Mouse (Mus musculus): ENCODE data around the gene Mul1. TPM values are rescaled to one million over a fixed set of nuclear protein-coding genes. Genes with fewer than 3 reads are reported as not detected.

Mul1 gene
- total RNA-seq, 2 experiments from 2014 or later, result 41.5 to 43.0 TPM

GRCm38 (mm10) chr4:138461471-138461870, 27.0 kb downstream of the Mul1 start:
- DNase-seq, result no peak

- DNase-seq, result no peak
These were observed 28.7 kb downstream of the Mul1 start for GRCm38 (mm10) chr4:138462971-138463831.

GRCm38 (mm10) chr4:138463832-138464487, 29.5 kb downstream of the Mul1 start:
- DNase-seq, result peak; percentile 73

- DNase-seq, result peak; percentile 70
These were observed 30.3 kb downstream of the Mul1 start for GRCm38 (mm10) chr4:138464667-138465353.

- DNase-seq, result no peak
These were observed 31.0 kb downstream of the Mul1 start for GRCm38 (mm10) chr4:138465446-138465845.

- no peak for DNase-seq
These were observed 32.2 kb downstream of the Mul1 start for GRCm38 (mm10) chr4:138466690-138467089.

GRCm38 (mm10) chr4:138467451-138467850, 33.0 kb downstream of the Mul1 start:
- DNase-seq, result peak; percentile 56

- no peak for DNase-seq
These were observed 34.6 kb downstream of the Mul1 start for GRCm38 (mm10) chr4:138469080-138469479.

GRCm38 (mm10) chr4:138471241-138471640, 36.8 kb downstream of the Mul1 start:
- no peak for DNase-seq

- DNase-seq, result no peak
These were observed 45.1 kb downstream of the Mul1 start for GRCm38 (mm10) chr4:138479595-138479994.

- DNase-seq, result no peak
These were observed 46.5 kb downstream of the Mul1 start for GRCm38 (mm10) chr4:138480962-138481361.

GRCm38 (mm10) chr4:138482721-138483120, 48.2 kb downstream of the Mul1 start:
- no peak for DNase-seq

- DNase-seq, result no peak
These were observed 53.8 kb downstream of the Mul1 start for GRCm38 (mm10) chr4:138488241-138488640.

GRCm38 (mm10) chr4:138491088-138491487, 56.6 kb downstream of the Mul1 start:
- no peak for DNase-seq

Other genes starting within 250 kb of the Mul1 start
- 10 to 100 TPM; 45.5 to 53.0 TPM for gene Hp1bp3, start 218.4 kb upstream of the Mul1 start, total RNA-seq (2021)
- under 1 TPM in 1 of 2 experiments, not detected in 1; 0.19 TPM for gene Sh2d5, start 184.3 kb upstream of the Mul1 start, total RNA-seq (2021)
- not detected for gene Kif17, start 184.2 kb upstream of the Mul1 start, total RNA-seq (2021)
- gene Ddost, start 129.9 kb upstream of the Mul1 start, total RNA-seq (2021), result 10 to 100 TPM; 30.6 to 37.0 TPM
- 100 to 1,000 TPM; 436 to 528 TPM for gene Pink1, start 108.4 kb upstream of the Mul1 start, total RNA-seq (2021)
- gene Cda, start 66.7 kb upstream of the Mul1 start, total RNA-seq (2021), result 1 to 10 TPM in 1 of 2 experiments, under 1 TPM in 1; 0.82 to 1.2 TPM
- not detected for gene Fam43b, start 38.1 kb upstream of the Mul1 start, total RNA-seq (2021)
- 1 to 10 TPM; 4.2 to 5.5 TPM for gene Camk2n1, start 19.6 kb downstream of the Mul1 start, total RNA-seq (2021)
- not detected for gene Vwa5b1, start 201.2 kb downstream of the Mul1 start, total RNA-seq (2021)